Mouse (Mus musculus) lung, adult 2 months (tissue): ENCODE data around the gene Plcd3. TPM values are rescaled to one million over a fixed set of nuclear protein-coding genes. Genes with fewer than 3 reads are reported as not detected.

Experiments
- DNase-seq: peaks from one replicate; pipeline ENCODE4 v3.0.0; 2022
- H3K4me1 ChIP-seq: fragments of 200-500 bp; 2 replicates; pipeline ENCODE4 v1.6.1; 2011; ENCODE audit warnings: low read length; ENCODE audit not compliant: control insufficient read depth, insufficient read depth
- H3K4me3 ChIP-seq: fragments of 200-500 bp; replicated peaks from 2 replicates; pipeline ENCODE3; 2011; ENCODE audit warnings: low read depth, mild to moderate bottlenecking, control low read depth, low read length; ENCODE audit errors: extremely low read depth
- CTCF ChIP-seq: fragments of 200-500 bp; IDR thresholded peaks from 2 replicates; pipeline ENCODE4 v1.5.1; 2011; ENCODE audit warnings: mild to moderate bottlenecking, low read length, control low read depth; ENCODE audit not compliant: insufficient read depth
- POLR2A ChIP-seq: fragments of 200-500 bp; IDR thresholded peaks from 2 replicates; pipeline ENCODE4 v1.6.1; 2011; ENCODE audit warnings: low read depth, mild to moderate bottlenecking, control low read depth, low read length, borderline replicate concordance; ENCODE audit errors: extremely low read depth
- WGBS: fragments of 180-500 bp; shearing (Covaris S2); methylation state at CpG from one replicate; pipeline ENCODE4 v1.1.7; 2018; 5-methylcytosine and 5-hydroxymethylcytosine counted together
- polyA plus RNA-seq: library from polyadenylated mRNA; depleted of rRNA; stranded (reverse); fragments of >200 nt; gene quantifications from 2 replicates; pipeline ENCODE4 v1.2.3, GENCODE M21; 2012

Plcd3 gene
- polyA plus RNA-seq, 1 experiment: 11.0 TPM

- DNase-seq: peak; percentile 79
- Histone ChIP-seq H3K4me1 (no peaks in the 10 kb centered on the region; the same call in 1 of the 2 replicates), H3K4me3 (peak overlapping the region; percentile 53)
- WGBS: 8% methylated on average over 28 of the region's 28 CpGs
- TF ChIP-seq CTCF (no peak), POLR2A (peak; percentile 40; the same call in 1 of the 2 replicates)
These were observed 10.6 kb upstream of the Plcd3 start for GRCm38 (mm10) chr11:103111881-103112551.

- Histone ChIP-seq H3K4me3 (no peak overlapping the region), H3K4me1 (no peaks in the 10 kb centered on the region; the same call in 1 of the 2 replicates)
- TF ChIP-seq POLR2A: no peak
- TF ChIP-seq CTCF: no peak
- no peak for DNase-seq
- WGBS: 47% methylated on average over 10 of the region's 10 CpGs
These were observed 9.8 kb upstream of the Plcd3 start for GRCm38 (mm10) chr11:103111301-103111700.

- no peak for DNase-seq
- H3K4me1 ChIP-seq: no peaks in the 10 kb centered on the region
- TF ChIP-seq POLR2A: no peak
- no peak for TF ChIP-seq CTCF
- no peak overlapping the region for H3K4me3 ChIP-seq
- 73% methylated on average over 4 of the region's 4 CpGs for WGBS
These were observed 4.9 kb upstream of the Plcd3 start for GRCm38 (mm10) chr11:103106386-103106785.

GRCm38 (mm10) chr11:103105810-103106209 lies 4.4 kb upstream of the Plcd3 start:
- 80% methylated on average over 6 of the region's 6 CpGs for WGBS
- 0 out of 2 replicates have a peak, but pooled peaks cover 2% of the 10 kb centered on the region for H3K4me1 ChIP-seq
- H3K4me3 ChIP-seq: no peak overlapping the region
- no peak for DNase-seq
- TF ChIP-seq CTCF: no peak
- TF ChIP-seq POLR2A: no peak

GRCm38 (mm10) chr11:103105180-103105725 lies 3.8 kb upstream of the Plcd3 start:
- no peak for TF ChIP-seq POLR2A
- TF ChIP-seq CTCF: no peak
- Histone ChIP-seq H3K4me3 (no peak overlapping the region), H3K4me1 (0 out of 2 replicates have a peak, but pooled peaks cover 2% of the 10 kb centered on the region)
- 61% methylated on average over 13 of the region's 14 CpGs for WGBS
- DNase-seq: no peak

GRCm38 (mm10) chr11:103104469-103104868 lies 3.0 kb upstream of the Plcd3 start:
- Histone ChIP-seq H3K4me3 (no peak overlapping the region), H3K4me1 (0 out of 2 replicates have a peak, but pooled peaks cover 2% of the 10 kb centered on the region)
- WGBS: 75% methylated on average over 7 of the region's 7 CpGs
- DNase-seq: no peak
- no peak for TF ChIP-seq CTCF
- no peak for TF ChIP-seq POLR2A

GRCm38 (mm10) chr11:103103621-103104020 lies 2.2 kb upstream of the Plcd3 start:
- 0 out of 2 replicates have a peak, but pooled peaks cover 2% of the 10 kb centered on the region for H3K4me1 ChIP-seq
- H3K4me3 ChIP-seq: no peak overlapping the region
- no peak for DNase-seq
- 54% methylated on average over 8 of the region's 8 CpGs for WGBS
- TF ChIP-seq POLR2A (no peak), CTCF (no peak)

GRCm38 (mm10) chr11:103102725-103103349 lies 1.4 kb upstream of the Plcd3 start:
- TF ChIP-seq CTCF (peak; percentile 97), POLR2A (peak; percentile 68; the same call in 1 of the 2 replicates)
- DNase-seq: peak; percentile 100
- Histone ChIP-seq H3K4me3 (peak overlapping the region; percentile 77), H3K4me1 (0 out of 2 replicates have a peak, but pooled peaks cover 2% of the 10 kb centered on the region)
- WGBS: 1% methylated on average over 35 of the region's 35 CpGs

GRCm38 (mm10) chr11:103101866-103102501 lies 526 bp upstream of the Plcd3 start:
- WGBS: 2% methylated on average over 30 of the region's 30 CpGs
- TF ChIP-seq CTCF (no peak), POLR2A (no peak)
- H3K4me3 ChIP-seq: peak overlapping the region; percentile 54
- H3K4me1 ChIP-seq: peaks cover 9% of the 10 kb centered on the region
- peak; percentile 86 for DNase-seq
